Mouse (Mus musculus) ovary, postnatal 10 days (tissue): ENCODE data around the gene Gpat3.

Experiments
- DNase-seq: peaks from one replicate; pipeline ENCODE4 v3.0.0; 2022; ENCODE audit warnings: low spot score

The Gpat3 gene

DNA sequence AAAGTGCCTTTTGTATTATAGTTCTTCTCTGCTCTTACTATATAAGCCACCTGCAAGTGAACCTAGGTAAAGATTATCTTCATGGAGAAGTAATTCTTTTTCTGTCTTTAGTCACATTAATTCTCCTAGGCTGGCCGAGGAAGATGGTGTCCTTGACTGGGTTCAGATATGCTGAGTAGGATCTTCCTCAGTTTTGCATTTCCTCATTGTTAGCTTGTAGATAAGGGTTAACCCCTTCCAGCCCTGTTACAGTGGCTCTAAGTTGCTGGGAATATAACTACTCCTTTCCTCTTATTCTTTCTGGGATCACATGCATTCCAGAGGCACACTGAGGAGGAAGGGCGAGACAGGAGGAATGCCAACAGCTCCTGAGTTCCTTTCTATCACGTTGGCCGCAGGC lies 15.6 kb downstream of the Gpat3 start:
- DNase-seq = no peak

DNA sequence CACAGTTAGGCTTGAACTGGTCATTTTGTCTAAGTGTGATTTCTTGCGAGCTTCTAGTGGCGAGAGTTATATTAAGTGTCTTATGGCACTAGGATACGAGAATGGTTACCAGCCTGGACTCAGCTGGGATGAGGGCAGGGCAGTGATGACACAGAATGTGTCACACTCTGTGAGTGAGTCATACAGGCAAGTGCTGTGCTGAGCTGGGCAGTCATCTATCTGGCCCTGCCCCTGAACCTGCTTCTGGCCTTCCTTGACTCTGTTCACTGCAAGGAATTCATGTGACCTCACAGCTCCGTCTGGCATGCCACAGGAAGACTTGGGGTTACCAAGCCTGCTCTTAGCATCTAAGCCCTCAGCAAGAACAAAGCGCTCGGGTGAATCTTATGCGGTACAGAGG lies 16.3 kb downstream of the Gpat3 start:
- DNase-seq = no peak

DNA sequence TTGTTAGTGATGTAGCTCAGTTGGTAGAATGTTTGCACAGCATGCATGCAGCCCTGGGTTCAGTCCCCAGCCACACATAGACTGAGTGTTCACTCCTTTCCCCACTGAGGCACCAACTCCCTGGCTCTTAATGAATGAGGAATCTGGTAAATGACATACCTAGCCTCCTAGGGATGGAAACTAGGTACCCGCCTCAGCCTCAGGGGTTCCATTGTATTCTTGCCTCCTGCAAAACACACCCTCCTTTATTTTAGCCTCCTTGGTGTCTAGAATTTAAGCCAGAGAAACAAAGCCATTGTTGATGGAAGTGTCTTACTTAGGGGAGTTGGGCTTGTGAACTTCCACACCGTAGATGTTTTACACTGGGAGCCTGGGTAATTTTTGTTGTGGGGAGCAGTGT lies 17.6 kb downstream of the Gpat3 start:
- no peak for DNase-seq

DNA sequence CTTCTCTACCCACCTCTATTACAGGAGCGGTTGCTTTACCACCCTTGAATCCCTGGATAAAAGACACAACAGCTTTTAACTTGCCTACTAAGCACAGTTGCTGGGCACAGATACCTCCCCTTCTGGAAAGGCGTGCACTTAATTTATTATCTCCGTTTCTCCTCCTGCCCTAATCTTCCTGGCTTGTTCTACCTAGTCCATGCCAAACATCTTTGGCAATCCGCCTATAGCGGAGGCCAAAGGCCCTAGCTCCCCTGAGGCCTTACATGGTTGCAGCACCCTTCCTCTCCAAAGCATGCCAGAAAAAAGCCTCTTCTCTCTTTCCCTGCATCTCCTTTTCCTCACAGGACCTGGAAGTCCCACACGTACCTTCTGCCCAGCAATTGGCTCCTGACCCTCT lies 18.9 kb downstream of the Gpat3 start:
- no peak for DNase-seq

DNA sequence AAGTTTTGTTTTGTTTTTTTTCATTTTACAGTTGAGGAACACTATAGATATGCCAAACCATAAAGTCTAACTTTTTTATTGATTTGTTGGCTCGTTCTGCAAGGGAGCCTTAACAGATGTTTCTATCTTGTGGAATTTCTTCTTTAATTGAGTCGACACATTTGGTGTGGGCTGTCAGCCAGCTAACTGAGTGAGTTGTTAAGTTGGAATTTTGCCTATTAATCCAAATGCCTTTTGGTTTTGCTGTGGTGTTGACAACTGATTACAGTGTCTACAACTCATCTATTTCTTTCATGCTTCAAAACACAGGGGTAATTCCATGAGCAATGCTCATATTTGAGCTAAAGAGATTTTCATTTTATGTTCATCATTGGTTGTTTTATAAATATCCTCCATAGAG lies 20.7 kb downstream of the Gpat3 start:
- no peak for DNase-seq

DNA sequence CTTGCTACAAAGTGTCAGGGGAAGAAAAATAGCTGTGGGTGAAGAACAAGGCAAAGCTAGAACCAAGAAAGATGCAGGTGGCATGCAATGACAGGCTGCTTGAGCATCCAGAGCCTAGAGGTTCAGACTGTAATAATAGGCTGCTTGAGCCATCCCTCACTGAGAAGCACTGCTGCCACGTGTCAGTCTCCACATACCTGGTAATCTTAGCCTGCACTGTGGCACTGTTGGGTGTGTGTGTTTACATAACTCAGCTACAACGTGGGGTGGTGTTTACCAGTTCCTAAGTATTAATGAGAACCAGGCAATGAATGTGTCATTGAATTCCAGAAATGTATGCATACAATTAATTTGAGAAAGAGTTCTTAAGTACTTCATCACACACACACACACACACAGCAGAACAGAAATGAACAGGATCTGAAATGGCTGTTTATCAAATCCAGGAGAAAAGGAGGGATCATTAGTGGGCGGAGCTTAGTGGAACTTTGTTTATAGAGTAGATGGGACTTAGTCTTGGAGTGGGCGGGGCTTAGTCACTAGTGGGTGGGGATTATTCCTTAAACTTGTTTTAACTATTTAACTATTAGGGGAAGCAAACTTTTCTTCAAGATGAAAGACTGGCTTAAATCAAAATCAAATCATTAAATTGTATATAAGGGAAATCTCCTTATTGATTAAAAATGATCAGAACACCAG lies 23.8 kb downstream of the Gpat3 start:
- no peak for DNase-seq

DNA sequence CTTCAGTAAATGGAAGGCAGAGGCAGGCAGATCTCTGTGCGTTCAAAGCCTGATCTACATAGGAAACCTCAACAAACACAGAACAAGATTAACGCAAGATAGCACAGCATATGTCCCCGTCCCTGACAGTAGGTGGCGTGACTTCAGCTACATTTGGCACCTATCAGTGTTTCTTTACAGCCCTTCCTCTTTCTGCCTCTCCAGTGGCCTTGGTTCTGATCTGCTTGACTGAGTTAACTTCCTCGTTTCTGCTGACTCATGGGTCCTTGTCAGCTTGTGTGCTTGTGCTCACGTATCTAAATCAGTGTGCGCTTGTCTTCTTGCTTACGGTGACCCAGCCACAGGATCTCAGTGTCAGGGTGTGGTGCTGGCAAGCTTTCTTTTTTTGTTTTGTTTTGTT lies 26.5 kb downstream of the Gpat3 start:
- no peak for DNase-seq

DNA sequence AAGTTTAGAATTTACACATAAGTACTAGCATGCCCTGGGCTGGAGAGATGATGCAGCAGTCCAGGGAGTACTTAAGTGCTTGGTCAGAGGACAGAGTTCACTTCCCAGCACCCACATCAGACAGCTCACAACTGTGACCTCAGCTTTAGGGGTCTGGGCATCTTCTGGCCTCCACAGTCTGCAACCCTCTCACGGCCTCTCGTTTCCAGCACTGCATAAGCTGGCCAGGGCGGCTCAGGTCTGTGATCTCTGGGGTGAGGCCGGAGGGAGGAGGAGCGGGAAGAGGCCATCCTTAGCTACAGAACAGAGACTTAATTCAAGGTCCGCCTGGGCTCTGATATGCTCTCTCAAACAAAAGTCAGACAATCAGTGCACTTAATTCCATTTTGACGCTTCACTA lies 29.2 kb downstream of the Gpat3 start:
- DNase-seq = no peak

DNA sequence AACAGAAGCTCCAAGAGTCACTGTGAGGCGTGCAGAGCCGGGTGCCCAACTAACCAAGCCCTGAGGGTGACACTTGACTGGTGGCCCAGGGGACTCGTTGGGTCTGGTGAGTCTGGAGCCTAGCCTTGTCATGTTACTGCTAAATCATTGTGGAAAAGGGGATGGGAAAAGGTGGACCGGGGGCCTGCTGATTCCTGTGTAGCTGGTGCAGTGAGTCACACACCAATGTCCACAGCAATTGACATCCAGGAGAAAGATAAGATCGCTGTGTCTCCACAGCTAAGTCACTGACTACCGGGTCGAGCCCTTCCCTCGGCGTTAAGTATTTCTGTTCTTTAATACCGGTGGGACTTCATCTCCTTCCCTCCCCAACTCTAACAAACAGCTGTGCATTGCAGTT lies 29.7 kb downstream of the Gpat3 start:
- no peak for DNase-seq

DNA sequence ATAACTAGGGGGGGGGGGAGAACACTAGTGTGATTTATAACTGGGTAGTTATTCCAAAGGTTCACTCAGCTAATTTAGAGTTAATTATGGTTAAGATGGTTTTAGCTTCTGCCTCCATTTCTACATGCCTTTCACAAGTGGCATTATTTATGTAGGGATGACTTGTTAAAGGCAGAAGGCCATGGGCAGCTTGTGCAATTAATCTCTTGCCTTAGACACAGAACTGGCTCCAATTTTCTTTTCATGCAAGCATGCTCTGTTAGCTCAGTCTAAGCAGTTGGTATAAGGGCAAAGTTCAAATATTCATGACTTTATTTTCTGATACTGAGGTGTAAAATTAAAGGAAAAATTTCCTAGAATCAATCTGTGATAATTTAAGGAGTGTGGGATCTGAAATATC lies 31.5 kb downstream of the Gpat3 start:
- DNase-seq = no peak

DNA sequence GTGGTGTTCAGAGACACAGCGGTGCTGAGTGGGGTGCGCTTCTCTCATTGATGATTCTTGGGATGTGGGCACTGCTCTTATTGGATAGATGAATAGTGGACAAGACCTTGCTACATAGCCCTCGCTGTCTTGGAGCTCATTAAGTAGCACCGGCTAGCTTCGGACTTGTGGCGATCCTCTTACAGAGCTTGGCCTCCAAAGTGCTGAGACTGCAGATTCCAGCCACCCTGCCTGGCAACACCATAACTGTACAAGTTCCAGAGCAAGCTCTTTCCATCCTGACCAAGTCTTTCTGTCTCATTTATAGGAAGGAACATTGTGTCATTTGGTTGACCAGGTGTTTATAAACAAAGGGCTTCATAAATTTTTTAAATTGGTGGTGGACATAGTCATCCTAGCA lies 39.7 kb downstream of the Gpat3 start:
- no peak for DNase-seq

DNA sequence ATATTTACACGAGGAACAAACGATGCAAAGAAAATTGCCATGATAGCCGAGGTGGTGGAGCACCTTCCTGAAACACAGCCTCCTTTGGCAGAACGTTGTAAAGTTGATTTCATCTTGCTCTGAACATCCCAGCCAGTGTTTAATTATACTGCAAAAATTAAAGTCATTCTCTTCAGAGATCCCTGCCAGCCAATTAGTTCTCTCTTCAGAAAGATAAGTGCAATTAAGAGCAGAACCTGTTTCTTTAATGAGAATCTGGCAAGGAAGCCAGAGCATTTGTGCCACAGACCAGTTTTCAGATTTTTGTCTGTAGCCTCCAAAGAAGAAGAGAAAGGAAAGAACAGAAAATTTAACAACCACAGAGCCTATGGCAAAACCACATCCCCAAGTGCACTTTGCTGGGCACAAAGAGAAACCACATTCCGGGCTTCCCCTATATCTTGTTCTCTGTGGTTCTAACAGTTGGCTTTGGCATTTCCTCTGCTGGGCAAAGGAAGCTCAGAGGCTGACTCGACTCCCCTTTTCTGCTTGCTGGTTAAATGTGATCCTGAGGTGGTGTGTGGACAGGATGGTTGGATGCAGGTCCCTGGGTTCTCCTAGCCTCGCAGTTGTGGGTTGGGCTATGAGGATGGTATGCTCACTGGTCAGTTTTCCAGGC lies 40.9 kb downstream of the Gpat3 start:
- DNase-seq = no peak

DNA sequence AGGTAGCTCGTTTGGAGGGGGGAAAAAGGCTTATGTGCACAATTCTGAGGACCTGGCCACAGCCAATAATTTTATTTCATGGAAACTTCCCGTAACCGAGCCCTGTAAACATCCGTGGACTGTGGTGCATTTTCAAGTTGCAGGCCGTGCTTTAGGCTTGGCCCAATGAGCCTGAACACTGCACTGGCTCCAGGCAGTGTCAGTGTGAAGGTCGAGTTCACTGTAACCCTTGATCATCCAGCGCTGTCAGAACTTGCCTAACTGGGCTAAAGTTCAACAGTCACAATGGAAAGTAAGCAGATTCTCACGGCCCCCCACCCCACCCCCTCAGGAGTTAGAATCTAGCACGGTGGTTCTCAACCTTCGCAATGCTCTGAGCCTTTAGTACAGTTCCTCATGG lies 50.7 kb downstream of the Gpat3 start:
- no peak for DNase-seq

DNA sequence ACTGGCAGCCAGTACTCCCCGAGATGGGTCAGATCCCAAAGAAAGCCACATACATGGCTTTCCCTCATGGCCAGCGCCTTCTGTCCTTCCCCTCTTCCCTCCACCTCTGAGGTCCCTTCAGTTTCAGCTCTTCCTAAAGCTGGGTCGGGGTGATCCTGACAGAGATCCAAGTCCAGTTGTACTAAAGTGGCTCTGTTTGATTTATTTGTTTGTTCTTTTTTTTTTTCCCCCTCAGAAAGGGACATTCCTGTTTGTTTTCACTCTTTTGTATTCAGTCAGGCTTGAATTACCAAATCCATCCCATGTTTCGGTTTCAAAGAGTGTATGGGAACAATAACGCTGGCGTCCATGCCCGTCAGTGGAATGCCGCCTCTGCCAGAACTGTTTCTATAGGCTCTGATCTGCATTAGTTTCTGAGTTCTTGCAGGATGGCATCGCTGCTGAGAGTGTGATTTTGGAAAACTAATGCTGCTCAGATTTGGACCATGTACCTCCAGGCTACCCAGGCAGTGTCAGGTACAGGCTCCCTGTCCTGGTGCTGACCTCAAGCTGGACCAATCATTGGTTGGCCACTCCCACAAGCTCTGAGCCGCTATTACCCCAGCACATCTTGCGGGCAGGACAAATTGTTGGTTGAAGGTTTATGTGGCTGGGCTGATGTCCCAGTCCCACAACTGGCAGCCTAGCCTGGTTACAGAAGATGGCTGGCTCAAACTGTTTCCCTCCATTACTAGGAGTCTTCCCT lies 54.4 kb downstream of the Gpat3 start:
- DNase-seq = no peak

DNA sequence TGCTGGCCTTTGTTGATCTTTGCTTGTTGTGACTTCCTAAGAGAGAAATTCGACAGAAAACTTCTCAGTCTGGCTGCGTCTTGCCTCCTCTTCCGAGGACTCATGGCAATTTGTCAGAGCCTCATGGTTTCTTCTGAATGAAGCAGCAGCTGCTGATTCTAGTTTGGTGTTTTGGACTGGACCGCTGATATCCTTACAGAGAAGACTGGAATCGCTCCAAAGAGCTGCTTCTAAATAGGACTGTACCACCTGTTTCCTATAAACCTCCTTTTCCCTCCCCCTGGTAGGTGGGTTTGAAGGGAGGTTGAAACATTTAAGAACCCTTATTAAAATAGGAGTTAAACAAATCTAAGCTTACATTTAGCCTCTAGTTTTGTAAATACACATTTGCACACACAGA lies 55.5 kb downstream of the Gpat3 start:
- DNase-seq = no peak

DNA sequence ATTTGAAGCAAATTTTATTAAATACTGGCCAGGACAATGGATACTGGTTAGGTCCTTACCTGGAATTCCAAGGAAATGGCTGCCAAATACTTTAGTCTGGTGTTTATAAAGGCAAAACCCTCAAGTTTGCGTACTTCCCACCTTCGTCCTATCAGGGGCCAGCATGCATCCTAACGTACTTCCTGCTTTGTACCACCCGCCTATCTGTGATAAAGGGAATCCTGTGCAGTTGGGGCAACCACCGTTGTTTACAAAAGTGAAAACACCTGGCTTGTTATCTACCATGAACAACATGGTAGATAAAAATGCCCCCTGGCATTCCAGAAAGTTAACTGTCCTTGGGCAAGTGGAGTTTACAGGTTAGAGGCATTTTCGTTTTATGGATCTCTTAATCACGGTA lies 63.0 kb downstream of the Gpat3 start:
- no peak for DNase-seq

DNA sequence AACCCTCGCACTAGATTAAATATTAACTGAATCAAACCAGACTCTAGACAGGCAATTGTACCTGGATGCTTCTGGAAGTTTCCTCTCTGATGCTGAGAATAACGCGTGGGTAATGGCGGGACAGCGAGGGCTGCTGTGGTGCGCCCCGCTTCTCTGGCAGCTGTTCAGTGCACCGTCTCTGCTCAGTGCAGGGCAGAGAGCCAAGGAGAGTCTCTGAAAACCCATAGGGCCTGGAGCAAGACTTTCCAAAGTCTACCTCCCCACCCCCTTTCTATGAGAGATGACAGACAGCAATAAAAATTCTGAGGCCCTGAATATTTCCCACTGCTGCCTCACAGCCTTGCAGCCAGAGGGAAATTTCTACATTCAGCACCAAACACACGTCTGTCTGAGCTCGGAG lies 63.4 kb downstream of the Gpat3 start:
- DNase-seq = no peak

DNA sequence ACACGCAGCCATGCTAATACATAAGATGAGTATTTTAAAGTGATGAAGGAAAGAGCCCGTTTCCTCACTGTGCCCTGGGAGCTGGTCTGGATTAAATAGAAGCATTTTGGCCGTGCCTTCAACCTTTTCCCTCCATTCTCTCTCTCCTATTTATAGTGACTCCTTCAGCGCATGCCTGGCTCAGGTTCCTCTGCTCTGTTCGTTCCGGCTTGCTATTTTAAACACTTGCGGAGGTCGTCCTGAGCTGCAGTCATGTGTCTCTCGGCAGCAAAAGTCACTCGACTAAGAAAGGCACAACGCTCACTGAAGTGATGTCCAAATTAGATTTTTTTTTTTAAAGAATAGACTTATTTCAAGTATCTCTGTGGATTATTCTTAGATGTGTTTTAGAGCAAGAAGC lies 64.2 kb downstream of the Gpat3 start:
- no peak for DNase-seq

DNA sequence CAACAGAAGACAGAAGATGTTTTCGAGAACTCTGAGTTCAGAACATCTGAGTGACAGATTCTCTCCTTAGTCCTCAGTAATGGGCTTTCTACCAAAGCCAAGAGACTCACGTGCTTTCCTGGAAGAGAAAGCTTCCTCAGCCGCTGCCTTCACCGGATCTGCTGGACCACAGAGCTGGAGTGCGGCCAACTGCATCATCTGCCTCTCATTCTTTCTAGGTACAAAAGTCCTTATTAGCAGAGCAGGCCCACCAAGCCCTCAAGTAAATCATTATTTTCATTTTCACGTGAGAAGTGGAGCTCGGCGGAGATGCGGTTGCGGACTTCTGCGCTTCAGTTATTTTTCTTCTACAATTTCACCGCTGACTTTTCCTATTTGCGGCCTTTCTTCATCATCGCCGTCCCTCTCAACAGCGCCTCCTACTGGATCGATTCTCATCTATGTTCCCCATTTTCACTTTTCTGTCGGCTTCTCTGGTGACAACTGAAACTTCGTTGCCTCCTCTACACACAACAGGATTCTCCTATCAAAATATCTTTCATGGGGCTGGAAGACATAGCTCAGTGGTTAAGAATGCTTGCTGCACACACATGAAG lies 66.1 kb downstream of the Gpat3 start:
- no peak for DNase-seq

DNA sequence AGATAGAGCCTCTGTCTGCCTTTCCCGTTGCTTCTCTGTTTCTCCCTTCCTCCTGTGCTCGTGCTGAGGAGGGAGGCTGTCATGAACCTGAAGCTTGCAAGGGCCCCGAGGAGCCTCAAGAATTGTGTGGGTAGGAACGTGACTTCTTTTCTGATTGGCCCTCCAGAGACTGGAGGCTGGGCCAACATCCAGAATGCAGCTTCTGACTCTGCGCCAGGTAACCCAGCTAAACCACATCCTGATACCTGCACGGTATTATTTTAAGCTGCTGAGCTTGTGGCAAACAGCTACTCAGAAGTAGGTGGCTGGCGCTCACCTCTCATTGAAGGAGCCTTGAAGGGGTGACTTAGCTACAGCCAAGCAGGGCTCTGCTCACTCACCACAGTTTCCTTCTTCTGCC lies 66.9 kb downstream of the Gpat3 start:
- DNase-seq = no peak

DNA sequence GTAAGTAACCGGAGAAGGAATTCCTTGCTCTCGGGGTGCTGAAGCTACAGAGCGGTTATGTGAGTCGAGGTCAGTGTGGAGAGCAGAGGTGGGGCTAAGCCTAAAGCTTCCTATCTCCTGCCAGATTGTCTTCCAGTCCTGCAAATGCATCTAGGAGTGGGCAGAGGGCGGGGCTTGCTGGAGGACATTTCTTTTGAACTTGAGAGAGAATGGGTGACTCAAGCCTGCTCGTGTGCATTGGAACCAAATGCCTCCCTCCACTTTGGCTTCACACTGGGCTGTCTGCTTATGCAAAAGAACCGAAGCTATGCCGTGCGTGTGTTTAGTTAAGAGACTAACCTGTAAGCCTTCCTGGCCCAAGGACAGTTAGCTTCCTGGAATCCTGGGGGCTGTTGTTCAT lies 67.8 kb downstream of the Gpat3 start:
- no peak for DNase-seq

DNA sequence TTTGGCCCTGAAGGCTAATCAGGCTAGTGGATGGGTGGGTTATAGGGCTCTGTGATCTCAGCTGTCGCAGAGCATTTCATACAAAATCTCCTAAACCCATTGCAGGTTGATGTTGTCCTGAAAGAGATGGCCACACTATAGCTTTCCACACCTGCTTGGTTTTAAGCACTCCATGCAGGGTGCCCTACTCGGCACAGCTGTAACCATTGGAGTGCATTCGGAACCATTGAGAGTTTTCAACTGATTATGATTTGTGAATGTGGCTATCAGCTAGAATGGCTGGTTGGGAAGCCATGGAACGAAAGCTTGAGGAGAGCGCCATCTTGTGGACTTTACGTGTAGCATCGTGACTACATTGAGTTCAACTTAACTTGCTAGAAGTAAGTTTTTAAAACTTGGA lies 69.5 kb downstream of the Gpat3 start:
- peak; percentile 5 for DNase-seq

DNA sequence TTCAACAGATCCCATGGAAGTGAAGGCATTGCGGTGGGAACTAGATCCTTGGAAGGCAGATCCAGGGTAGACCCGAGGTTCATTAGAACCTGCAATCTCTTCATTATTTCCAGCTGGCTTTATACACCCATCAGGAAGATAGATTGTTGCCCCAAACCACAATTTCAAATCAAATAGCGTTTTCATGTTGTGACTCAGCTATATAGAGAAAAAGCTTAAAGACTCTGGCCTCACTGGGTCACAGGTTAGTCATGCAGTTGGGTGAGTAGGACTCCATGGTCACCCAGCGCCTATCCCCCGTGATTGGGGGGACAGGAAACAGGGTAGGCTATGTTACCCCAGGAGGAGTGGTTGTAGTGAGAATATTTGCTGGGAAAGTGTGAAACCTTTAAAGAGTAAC lies 69.9 kb downstream of the Gpat3 start:
- DNase-seq = no peak
